Mouse (Mus musculus): Measurements from ENCODE around the gene Olfr313. TPM values are rescaled to one million over a fixed set of nuclear protein-coding genes. Genes with fewer than 3 reads are reported as not detected.
"Not testable (repeated sequence)": the region's sequence is repeated elsewhere in the genome, so short reads cannot be mapped to it uniquely, and the experiment has no call there.

Olfr313 gene
- not detected in 2 replicates for polyA plus RNA-seq (2015; fragmentation: Nextera tagmentation; extraction: Ambion mirVana)

- ATAC-seq (ENCODE audit: low FRiP score); H3K9me3 ChIP-seq; H3K4me1 ChIP-seq (replicated peaks); H3K4me2 ChIP-seq; H3K27me3 ChIP-seq; H3K27ac ChIP-seq; H3K9ac ChIP-seq; H3K4me3 ChIP-seq; H3K36me3 ChIP-seq: not testable (repeated sequence)
- WGBS: 73% methylated on average over 1 of the region's 1 CpGs
Observed at GRCm38 (mm10) chr11:58814700-58815099, at the start of gene Olfr313. Olfr313 (plus strand) TSS chr11:58815000.

- no peak within 1 kb of the TSS for H3K4me2 ChIP-seq
- H3K9ac ChIP-seq: no peak within 1 kb of the TSS
- no peak for ATAC-seq (ENCODE audit: low FRiP score)
- H3K4me3 ChIP-seq: no peak within 1 kb of the TSS
- no peaks in the 10 kb centered on the region for H3K36me3 ChIP-seq
- no peaks in the 10 kb centered on the region for H3K4me1 ChIP-seq (replicated peaks)
- no peaks in the 10 kb centered on the region for H3K27me3 ChIP-seq
- H3K27ac ChIP-seq: no peak within 1 kb of the TSS
- no peaks in the 10 kb centered on the region for H3K9me3 ChIP-seq
Observed at GRCm38 (mm10) chr11:58772888-58773287, 41.9 kb upstream of the Olfr313 start, which contains the start of gene Olfr315. Olfr315 (plus strand) TSS chr11:58773188.

GRCm38 (mm10) chr11:58782480-58783089 lies 32.2 kb upstream of the Olfr313 start, which contains the start of gene Olfr314:
Olfr314 (plus strand) TSS chr11:58782952.
- no peak within 1 kb of the TSS for H3K4me3 ChIP-seq
- no peak within 1 kb of the TSS for H3K9ac ChIP-seq
- no peak for ATAC-seq (ENCODE audit: low FRiP score)
- H3K4me1 ChIP-seq (replicated peaks): no peaks in the 10 kb centered on the region
- no peaks in the 10 kb centered on the region for H3K9me3 ChIP-seq
- H3K27ac ChIP-seq: no peak within 1 kb of the TSS
- no peak within 1 kb of the TSS for H3K4me2 ChIP-seq
- H3K36me3 ChIP-seq: no peaks in the 10 kb centered on the region
- H3K27me3 ChIP-seq: no peaks in the 10 kb centered on the region
- WGBS: 86% methylated on average over 6 of the region's 6 CpGs

- 72% methylated on average over 2 of the region's 2 CpGs for WGBS
- H3K27ac ChIP-seq: no peak overlapping the region
- no peak for ATAC-seq (ENCODE audit: low FRiP score)
- no peaks in the 10 kb centered on the region for H3K36me3 ChIP-seq
- no peak overlapping the region for H3K9ac ChIP-seq
- peaks cover under 1% of the 10 kb centered on the region; the same call in 1 of the 2 replicates for H3K4me1 ChIP-seq (replicated peaks)
- H3K4me2 ChIP-seq: no peak overlapping the region
- H3K4me3 ChIP-seq: no peak overlapping the region
- H3K9me3 ChIP-seq: no peaks in the 10 kb centered on the region
- no peaks in the 10 kb centered on the region for H3K27me3 ChIP-seq
Observed at GRCm38 (mm10) chr11:58784182-58784581, 30.6 kb upstream of the Olfr313 start.

GRCm38 (mm10) chr11:58787651-58788050 lies 27.1 kb upstream of the Olfr313 start:
- Histone ChIP-seq H3K27me3 (no peaks in the 10 kb centered on the region), H3K4me1 (replicated peaks) (peaks cover 5% of the 10 kb centered on the region; the same call in 1 of the 2 replicates), H3K36me3 (no peaks in the 10 kb centered on the region), H3K9me3 (no peaks in the 10 kb centered on the region), H3K27ac (no peak overlapping the region), H3K9ac (no peak overlapping the region), H3K4me3 (no peak overlapping the region), H3K4me2 (no peak overlapping the region)
- WGBS: 86% methylated on average over 10 of the region's 10 CpGs
- ATAC-seq (ENCODE audit: low FRiP score): no peak

GRCm38 (mm10) chr11:58788346-58788745 lies 26.5 kb upstream of the Olfr313 start:
- no peak overlapping the region for H3K9ac ChIP-seq
- H3K27ac ChIP-seq: no peak overlapping the region
- WGBS: 80% methylated on average over 8 of the region's 8 CpGs
- no peak overlapping the region for H3K4me3 ChIP-seq
- H3K4me1 ChIP-seq (replicated peaks): peaks cover 5% of the 10 kb centered on the region; the same call in 1 of the 2 replicates
- no peaks in the 10 kb centered on the region for H3K36me3 ChIP-seq
- H3K27me3 ChIP-seq: no peaks in the 10 kb centered on the region
- H3K4me2 ChIP-seq: no peak overlapping the region
- H3K9me3 ChIP-seq: no peaks in the 10 kb centered on the region
- no peak for ATAC-seq (ENCODE audit: low FRiP score)

GRCm38 (mm10) chr11:58789532-58789931 lies 25.3 kb upstream of the Olfr313 start:
- 19% methylated on average over 3 of the region's 3 CpGs for WGBS
- Histone ChIP-seq H3K27ac (no peak overlapping the region), H3K4me2 (no peak overlapping the region)

GRCm38 (mm10) chr11:58790053-58790452 lies 24.7 kb upstream of the Olfr313 start:
- peaks cover 5% of the 10 kb centered on the region; the same call in 1 of the 2 replicates for H3K4me1 ChIP-seq (replicated peaks)
- no peak overlapping the region for H3K4me3 ChIP-seq
- no peak overlapping the region for H3K4me2 ChIP-seq
- ATAC-seq (ENCODE audit: low FRiP score): no peak
- H3K9ac ChIP-seq: no peak overlapping the region
- H3K9me3 ChIP-seq: no peaks in the 10 kb centered on the region
- H3K27ac ChIP-seq: no peak overlapping the region
- no peaks in the 10 kb centered on the region for H3K36me3 ChIP-seq
- no peaks in the 10 kb centered on the region for H3K27me3 ChIP-seq
- WGBS: 55% methylated on average over 2 of the region's 2 CpGs

More at GRCm38 (mm10) chr11:58789532-58789931, 25.3 kb upstream of the Olfr313 start:
- Histone ChIP-seq H3K9ac (no peak overlapping the region), H3K27me3 (no peaks in the 10 kb centered on the region), H3K36me3 (no peaks in the 10 kb centered on the region), H3K9me3 (no peaks in the 10 kb centered on the region), H3K4me1 (replicated peaks) (peaks cover 5% of the 10 kb centered on the region; the same call in 1 of the 2 replicates), H3K4me3 (no peak overlapping the region)
- no peak for ATAC-seq (ENCODE audit: low FRiP score)

- no peak overlapping the region for H3K27ac ChIP-seq
- ATAC-seq (ENCODE audit: low FRiP score): no peak
- H3K36me3 ChIP-seq: no peaks in the 10 kb centered on the region
- H3K9ac ChIP-seq: no peak overlapping the region
- no peaks in the 10 kb centered on the region for H3K9me3 ChIP-seq
- no peak overlapping the region for H3K4me3 ChIP-seq
- no peak overlapping the region for H3K4me2 ChIP-seq
- WGBS: 79% methylated on average over 6 of the region's 6 CpGs
- no peaks in the 10 kb centered on the region for H3K27me3 ChIP-seq
- H3K4me1 ChIP-seq (replicated peaks): peaks cover 5% of the 10 kb centered on the region; the same call in 1 of the 2 replicates
Observed at GRCm38 (mm10) chr11:58790646-58791045, 24.2 kb upstream of the Olfr313 start.

GRCm38 (mm10) chr11:58795856-58796255 lies 18.9 kb upstream of the Olfr313 start:
- no peak overlapping the region for H3K27ac ChIP-seq
- 81% methylated on average over 2 of the region's 2 CpGs for WGBS
- H3K4me1 ChIP-seq (replicated peaks): no peaks in the 10 kb centered on the region; the same call in 1 of the 2 replicates
- H3K36me3 ChIP-seq: no peaks in the 10 kb centered on the region
- no peaks in the 10 kb centered on the region for H3K27me3 ChIP-seq
- ATAC-seq (ENCODE audit: low FRiP score): no peak
- no peaks in the 10 kb centered on the region for H3K9me3 ChIP-seq
- no peak overlapping the region for H3K9ac ChIP-seq
- no peak overlapping the region for H3K4me3 ChIP-seq
- H3K4me2 ChIP-seq: no peak overlapping the region

- Histone ChIP-seq H3K4me1 (replicated peaks) (peaks cover 9% of the 10 kb centered on the region), H3K27me3 (no peaks in the 10 kb centered on the region), H3K9me3 (no peaks in the 10 kb centered on the region), H3K4me2 (no peak overlapping the region), H3K27ac (no peak overlapping the region), H3K36me3 (no peaks in the 10 kb centered on the region), H3K4me3 (no peak overlapping the region), H3K9ac (no peak overlapping the region)
- 81% methylated on average over 7 of the region's 7 CpGs for WGBS
- no peak for ATAC-seq (ENCODE audit: low FRiP score)
Observed at GRCm38 (mm10) chr11:58796850-58797249, 17.9 kb upstream of the Olfr313 start.

GRCm38 (mm10) chr11:58799747-58800146 lies 15.1 kb upstream of the Olfr313 start:
- WGBS: 85% methylated on average over 5 of the region's 5 CpGs
- no peak overlapping the region for H3K27ac ChIP-seq
- no peak for ATAC-seq (ENCODE audit: low FRiP score)

More at GRCm38 (mm10) chr11:58799747-58800146, 15.1 kb upstream of the Olfr313 start:
- Histone ChIP-seq H3K9ac (no peak overlapping the region), H3K4me1 (replicated peaks) (peaks cover 15% of the 10 kb centered on the region), H3K36me3 (no peaks in the 10 kb centered on the region), H3K9me3 (no peaks in the 10 kb centered on the region), H3K27me3 (no peaks in the 10 kb centered on the region), H3K4me2 (no peak overlapping the region), H3K4me3 (no peak overlapping the region)

Data from hindbrain, embryonic 13.5 days (tissue).